ENCODE assay signal across 14 mouse cellular contexts in genomic region chr2:166029232-166029631, GRCm38 (mm10). TPM values are rescaled to one million over a fixed set of nuclear protein-coding genes. Genes with fewer than 3 reads are reported as not detected.
DNase-seq lines count a peak whose midpoint lies in the region; ATAC-seq and TF ChIP-seq lines count a peak whose summit lies in the region.
"Had no signal": no experiment of that assay in that cellular context is flagged by ENCODE, and none has a peak within 500 bp of the region (broad histone marks: within the 10 kb centered on the region; RNA-seq: fewer than 3 reads in every experiment).

No protein-coding gene starts in this region.

- ATAC-seq in forebrain, embryonic 16.5 days: no peak
- no peak for ATAC-seq in kidney, embryonic 16.5 days (ENCODE audit: low FRiP score, low TSS enrichment)

- no peak for TF ChIP-seq POLR2A in kidney, adult 2 months (IDR thresholded peaks at IDR 0.05; ENCODE audit: low read depth, low read length)
- TF ChIP-seq POLR2A in thymus, adult 2 months (IDR thresholded peaks at IDR 0.05; ENCODE audit: control insufficient read depth, extremely low read depth, insufficient read depth, low read length, poor library complexity): no peak

- H3K4me3 ChIP-seq in forebrain, embryonic 16.5 days (replicated peaks; ENCODE audit: low read length): no peak overlapping the region
- no peak overlapping the region for H3K4me3 ChIP-seq in forebrain, embryonic 10.5 days
- no peak overlapping the region for H3K4me3 ChIP-seq in kidney, embryonic 16.5 days (ENCODE audit: low read length)
- no peak overlapping the region for H3K4me3 ChIP-seq in kidney, adult 2 months (ENCODE audit: insufficient read depth, low read depth, low read length)
- no peak overlapping the region for H3K4me3 ChIP-seq in thymus, adult 2 months (ENCODE audit: control insufficient read depth, insufficient read depth, low read length)
- H3K4me3 ChIP-seq: embryonic facial prominence, embryonic 13.5 days had no signal

- H3K27me3 ChIP-seq in forebrain, embryonic 16.5 days (replicated peaks; ENCODE audit: control insufficient read depth, insufficient read depth, low read length): no peaks in the 10 kb centered on the region
- no peaks in the 10 kb centered on the region for H3K27me3 ChIP-seq in forebrain, embryonic 10.5 days (ENCODE audit: poor library complexity, severe bottlenecking)
- H3K27me3 ChIP-seq in kidney, embryonic 16.5 days (ENCODE audit: insufficient read depth, low read length): no peaks in the 10 kb centered on the region
- H3K27me3 ChIP-seq in kidney, adult 2 months (replicated peaks; ENCODE audit: control insufficient read depth, insufficient read depth, low read length): no peaks in the 10 kb centered on the region
- H3K27me3 ChIP-seq in thymus, adult 2 months (ENCODE audit: control insufficient read depth, insufficient read depth, low read length): no peaks in the 10 kb centered on the region
- H3K27me3 ChIP-seq: embryonic facial prominence, embryonic 13.5 days had no signal

- WGBS in forebrain, embryonic 16.5 days: 50% methylated on average over 4 of the region's 4 CpGs
- 67% methylated on average over 4 of the region's 4 CpGs for WGBS in forebrain, embryonic 10.5 days
- 35% methylated on average over 4 of the region's 4 CpGs for WGBS in kidney, embryonic 16.5 days
- 28% methylated on average over 4 of the region's 4 CpGs for WGBS in kidney, adult 2 months
- 53% methylated on average over 4 of the region's 4 CpGs for WGBS in thymus, adult 2 months

- no peaks in the 10 kb centered on the region for H3K36me3 ChIP-seq in forebrain, embryonic 16.5 days (ENCODE audit: control insufficient read depth, insufficient read depth)
- no peaks in the 10 kb centered on the region for H3K36me3 ChIP-seq in forebrain, embryonic 10.5 days (replicated peaks)
- no peaks in the 10 kb centered on the region for H3K36me3 ChIP-seq in kidney, embryonic 16.5 days (ENCODE audit: insufficient read depth, low read length)
- H3K36me3 ChIP-seq in kidney, adult 2 months (ENCODE audit: control insufficient read depth, insufficient read depth, low read length): no peaks in the 10 kb centered on the region
- no peaks in the 10 kb centered on the region for H3K36me3 ChIP-seq in thymus, adult 2 months (ENCODE audit: control insufficient read depth, insufficient read depth, low read length)
- H3K36me3 ChIP-seq: embryonic facial prominence, embryonic 13.5 days; heart, embryonic 10.5 days had no signal

- H3K27ac ChIP-seq in forebrain, embryonic 16.5 days (ENCODE audit: low read length): peak overlapping the region; percentile 56
- no peak overlapping the region for H3K27ac ChIP-seq in forebrain, embryonic 10.5 days
- peak overlapping the region; percentile 77 for H3K27ac ChIP-seq in kidney, embryonic 16.5 days (ENCODE audit: low read length)
- H3K27ac ChIP-seq in kidney, adult 2 months (ENCODE audit: insufficient read depth, low read depth, low read length): no peak overlapping the region
- peak overlapping the region; percentile 37; the same call in 1 of the 2 replicates for H3K27ac ChIP-seq in thymus, adult 2 months (ENCODE audit: control insufficient read depth, insufficient read depth, low read length)
- H3K27ac ChIP-seq: embryonic facial prominence, embryonic 13.5 days; liver, embryonic 14.5 days had no signal

- H3K4me2 ChIP-seq in forebrain, embryonic 16.5 days (ENCODE audit: low read length): no peak overlapping the region
- no peak overlapping the region for H3K4me2 ChIP-seq in kidney, embryonic 16.5 days (replicated peaks; ENCODE audit: low read depth, low read length)
- H3K4me2 ChIP-seq: embryonic facial prominence, embryonic 13.5 days had no signal

- peaks cover 21% of the 10 kb centered on the region for H3K4me1 ChIP-seq in forebrain, embryonic 16.5 days (replicated peaks; ENCODE audit: control insufficient read depth, insufficient read depth, low read length)
- peaks cover 50% of the 10 kb centered on the region for H3K4me1 ChIP-seq in forebrain, embryonic 10.5 days
- peaks cover 57% of the 10 kb centered on the region for H3K4me1 ChIP-seq in kidney, embryonic 16.5 days (ENCODE audit: insufficient read depth, low read length)
- peaks cover 50% of the 10 kb centered on the region for H3K4me1 ChIP-seq in kidney, adult 2 months (ENCODE audit: control insufficient read depth, insufficient read depth, low read length)
- peaks cover 20% of the 10 kb centered on the region for H3K4me1 ChIP-seq in thymus, adult 2 months (replicated peaks; ENCODE audit: control insufficient read depth, insufficient read depth, low read length)

- DNase-seq in forebrain, embryonic 10.5 days (ENCODE audit: extremely low spot score, low spot score): no peak
- no peak for DNase-seq in kidney, adult 2 months
- no peak for DNase-seq in thymus, adult 2 months
- no peak for DNase-seq in thymus, postnatal 10 days (ENCODE audit: low spot score in 2 of 2)
- no peak for DNase-seq in urinary bladder, adult 18-20 months (ENCODE audit: low spot score in 2 of 2)
- no peak for DNase-seq in ovary, postnatal 14 days (ENCODE audit: low spot score)
- DNase-seq: adrenal gland, postnatal 10 days; cerebellum, adult 2 months; kidney, postnatal 10 days had no signal

- no peaks in the 10 kb centered on the region for H3K9me3 ChIP-seq in forebrain, embryonic 16.5 days (ENCODE audit: control insufficient read depth, low read length)
- no peaks in the 10 kb centered on the region for H3K9me3 ChIP-seq in forebrain, embryonic 10.5 days
- H3K9me3 ChIP-seq in kidney, embryonic 16.5 days (ENCODE audit: low read length): no peaks in the 10 kb centered on the region
- H3K9me3 ChIP-seq: embryonic facial prominence, embryonic 13.5 days; heart, embryonic 10.5 days had no signal

- H3K9ac ChIP-seq in forebrain, embryonic 16.5 days (replicated peaks; ENCODE audit: low read depth, low read length): no peak overlapping the region
- 0 out of 2 replicates have a peak overlapping the region, but pooled peaks have one; percentile 41 for H3K9ac ChIP-seq in kidney, embryonic 16.5 days (replicated peaks; ENCODE audit: low read length)
- H3K9ac ChIP-seq: embryonic facial prominence, embryonic 13.5 days; liver, embryonic 14.5 days had no signal

- no peak for TF ChIP-seq CTCF in kidney, adult 2 months (conservative IDR thresholded peaks at IDR 0.05; ENCODE audit: insufficient read depth, insufficient read length, low read depth, low read length)
- TF ChIP-seq CTCF in thymus, adult 2 months (IDR thresholded peaks at IDR 0.05; ENCODE audit: borderline replicate concordance, control insufficient read depth, extremely low read depth, insufficient read depth, low read length, poor library complexity): no peak

RNA-seq across cellular contexts. Expression of gene Ncoa3, which starts 36.8 kb away (rescaled TPM):
- polyA plus RNA-seq in forebrain, embryonic 16.5 days (2015; fragmentation: Nextera tagmentation; extraction: Ambion mirVana): 10.6 and 11.3 TPM in 2 replicates
- 14.3 and 15.7 TPM in 2 replicates for polyA plus RNA-seq in forebrain, embryonic 10.5 days (2016; fragmentation: Nextera tagmentation; extraction: Ambion mirVana)
- polyA plus RNA-seq in kidney, embryonic 16.5 days (2015; fragmentation: Nextera tagmentation; extraction: Ambion mirVana): 19.1 and 22.8 TPM in 2 replicates
- 36.3 and 42.0 TPM in 2 replicates for polyA plus RNA-seq in kidney, adult 2 months (2012; rRNA removed)
- polyA plus RNA-seq in thymus, adult 2 months (2012; rRNA removed): 70.0 and 73.4 TPM in 2 replicates

Comparison
In these comparisons a context has a peak if more than half of its experiments do, and no peak if none do; other contexts are left out.
1. H3K27ac ChIP-seq: peak in forebrain, embryonic 16.5 days (single experiment), kidney, embryonic 16.5 days (single experiment) and thymus, adult 2 months (single experiment); none in forebrain, embryonic 10.5 days (single experiment) and kidney, adult 2 months (single experiment).